Mouse (Mus musculus): ENCODE data around the gene Capn15.

Capn15 gene

GRCm38 (mm10) chr17:25954671-25955070 lies 30.9 kb downstream of the Capn15 start:
- no peak for DNase-seq (ENCODE audit: low spot score)

DNA sequence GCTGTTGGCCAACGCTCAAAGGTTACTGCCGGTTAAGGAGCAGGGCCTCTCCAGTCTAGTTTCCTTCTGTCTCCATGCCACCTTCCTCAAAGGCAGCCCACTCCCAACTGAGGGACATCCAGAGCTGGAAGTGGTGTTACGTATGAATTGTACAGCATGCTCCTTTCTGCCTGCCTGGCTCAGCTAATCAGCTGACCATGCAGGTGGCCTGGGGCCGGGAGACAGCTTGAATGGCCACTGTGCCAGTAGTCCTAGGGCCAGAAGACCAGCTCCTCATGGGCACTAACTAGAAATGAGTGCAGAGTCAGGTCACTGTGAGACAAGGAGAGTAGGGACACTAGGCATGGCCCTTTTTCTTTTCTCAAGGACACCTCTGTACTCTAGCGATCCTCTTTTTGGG lies 32.4 kb downstream of the Capn15 start:
- no peak for DNase-seq (ENCODE audit: low spot score)

- DNase-seq (ENCODE audit: low spot score) = no peak
These were observed 33.6 kb downstream of the Capn15 start, which contains the start of gene A930017K11Rik for GRCm38 (mm10) chr17:25951803-25952623. Gene A930017K11Rik, minus strand, starts transcription at chr17:25952565.

DNA sequence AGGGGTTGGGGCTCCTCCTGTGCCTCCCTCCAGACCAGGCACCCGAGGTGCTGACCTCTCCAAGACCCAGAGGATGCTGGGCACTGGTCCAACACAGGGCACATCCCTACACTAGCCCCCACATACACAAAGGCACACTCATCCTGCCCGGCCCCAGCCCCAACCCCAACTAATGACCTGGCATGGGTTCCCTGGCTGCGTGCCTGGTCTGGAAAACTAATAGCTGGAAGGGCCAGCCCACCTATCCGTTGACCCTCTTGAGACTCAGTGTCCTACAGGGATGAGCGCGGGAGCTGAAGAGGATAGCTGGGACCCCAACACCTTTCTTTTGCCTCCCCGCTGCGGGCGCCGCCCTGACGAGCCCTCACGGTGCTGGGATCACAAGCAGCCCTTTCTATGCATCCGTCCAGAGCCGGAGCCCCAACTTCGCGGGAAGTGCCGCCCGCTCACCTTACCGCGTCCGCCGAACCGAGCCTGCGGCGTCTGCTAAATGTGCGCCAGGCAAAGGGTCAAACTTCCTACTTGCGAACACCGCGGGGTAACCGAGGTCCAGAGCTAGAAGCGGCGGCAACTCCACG lies 34.3 kb downstream of the Capn15 start:
- no peak for DNase-seq (ENCODE audit: low spot score)

DNA sequence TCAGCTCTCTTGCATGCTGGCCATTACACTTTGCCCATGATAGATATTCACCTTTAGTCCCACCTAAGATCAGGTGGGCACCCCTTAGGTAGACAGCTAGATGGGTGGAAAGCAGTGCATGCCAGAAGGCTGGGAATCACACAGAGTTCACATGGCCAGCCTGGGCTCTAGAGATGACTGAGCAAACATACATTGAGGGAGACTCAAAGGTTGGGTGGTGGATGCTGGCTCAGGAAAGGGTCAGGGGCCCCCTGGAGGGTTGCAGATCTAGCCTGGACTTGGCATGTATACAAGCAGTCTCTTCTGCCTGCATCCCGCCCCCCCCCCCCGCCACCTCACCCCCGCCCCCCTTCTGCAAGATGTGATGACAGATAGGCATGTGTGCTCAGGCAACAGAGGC lies 34.9 kb downstream of the Capn15 start:
- no peak for DNase-seq (ENCODE audit: low spot score)

GRCm38 (mm10) chr17:25949981-25950380 lies 35.6 kb downstream of the Capn15 start:
- DNase-seq (ENCODE audit: low spot score) = no peak

GRCm38 (mm10) chr17:25948051-25948450 lies 37.5 kb downstream of the Capn15 start:
- DNase-seq (ENCODE audit: low spot score) = no peak

GRCm38 (mm10) chr17:25947576-25947975 lies 38.0 kb downstream of the Capn15 start:
- DNase-seq (ENCODE audit: low spot score) = no peak

- DNase-seq (ENCODE audit: low spot score) = no peak
These were observed 38.7 kb downstream of the Capn15 start for GRCm38 (mm10) chr17:25946891-25947290.

- DNase-seq (ENCODE audit: low spot score) = no peak
These were observed 39.2 kb downstream of the Capn15 start for GRCm38 (mm10) chr17:25946349-25946748.

GRCm38 (mm10) chr17:25945517-25946155 lies 40.0 kb downstream of the Capn15 start:
- DNase-seq (ENCODE audit: low spot score) = peak; percentile 70

DNA sequence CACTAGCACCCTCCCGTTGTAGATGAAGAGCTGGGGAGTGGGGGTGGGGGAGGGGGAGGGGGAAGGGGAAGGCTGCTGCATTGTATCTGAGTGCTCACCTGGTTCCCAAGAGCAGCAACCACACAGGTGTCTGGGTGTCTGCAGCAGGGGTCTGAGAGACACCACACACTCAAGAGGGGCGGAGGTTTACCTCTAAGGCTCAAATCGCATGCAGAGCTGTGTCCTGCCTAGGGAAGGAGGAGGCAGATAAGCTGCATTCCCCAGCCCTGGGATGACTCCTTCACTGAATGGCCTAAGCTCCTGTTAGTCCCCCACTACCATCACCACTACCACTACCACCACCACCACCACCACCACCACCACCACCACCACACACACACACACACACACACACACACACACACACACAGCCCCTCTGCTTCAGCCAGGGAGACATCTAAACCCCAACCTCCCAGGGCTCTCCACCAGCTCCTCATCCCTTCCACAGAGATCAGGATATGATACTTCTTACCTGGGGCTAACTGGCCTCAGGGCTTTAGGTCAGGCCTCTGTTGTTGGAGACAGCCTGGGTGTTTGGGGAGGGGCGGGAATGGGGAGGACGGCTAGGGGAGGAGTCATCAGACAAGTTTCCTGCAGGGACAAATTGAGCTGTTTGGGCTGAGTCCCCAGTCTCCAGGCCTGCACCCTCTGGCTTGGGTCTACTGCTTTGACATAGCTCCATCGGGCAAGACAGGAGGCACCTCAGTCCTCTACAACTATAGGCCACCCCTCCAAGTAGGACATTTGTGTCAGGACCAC lies 41.0 kb downstream of the Capn15 start, which contains the start of the genes Pigq and Nhlrc4:
Gene Pigq (minus strand): TSS at position 571 of the 798 bp plus-strand sequence.
Gene Nhlrc4 (minus strand): TSS at position 596 of the 798 bp plus-strand sequence.
- no peak for DNase-seq (ENCODE audit: low spot score)

GRCm38 (mm10) chr17:25943769-25944168 lies 41.8 kb downstream of the Capn15 start:
- no peak for DNase-seq (ENCODE audit: low spot score)

GRCm38 (mm10) chr17:25943221-25943620 lies 42.4 kb downstream of the Capn15 start:
- no peak for DNase-seq (ENCODE audit: low spot score)

- DNase-seq (ENCODE audit: low spot score) = no peak
These were observed 42.9 kb downstream of the Capn15 start for GRCm38 (mm10) chr17:25942597-25943151.

- DNase-seq (ENCODE audit: low spot score) = peak; percentile 31
These were observed 43.9 kb downstream of the Capn15 start for GRCm38 (mm10) chr17:25941511-25942241.

- DNase-seq (ENCODE audit: low spot score) = no peak
These were observed 51.1 kb downstream of the Capn15 start for GRCm38 (mm10) chr17:25934526-25934925.

DNA sequence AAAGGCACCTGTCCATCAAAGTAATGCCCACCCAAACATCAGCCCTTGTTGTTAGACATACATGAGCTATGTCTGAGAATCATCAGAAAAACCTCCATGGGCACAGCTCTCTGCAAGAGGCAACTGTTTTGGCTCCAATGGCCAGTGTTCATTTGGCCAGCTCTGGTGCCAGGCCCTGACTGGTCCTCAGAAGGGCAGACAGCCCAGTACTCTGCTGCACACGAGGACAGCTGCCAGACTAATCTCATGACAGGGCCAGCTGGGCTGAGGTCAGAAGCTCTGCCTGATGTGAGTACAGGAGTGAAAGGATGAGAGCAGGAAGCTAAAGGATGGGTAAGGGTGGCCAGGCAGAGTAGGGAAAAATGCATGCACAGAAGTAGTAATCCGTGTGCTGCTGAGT lies 60.2 kb downstream of the Capn15 start:
- DNase-seq (ENCODE audit: low spot score) = no peak

- no peak for DNase-seq (ENCODE audit: low spot score)
These were observed 63.5 kb downstream of the Capn15 start for GRCm38 (mm10) chr17:25922120-25922519.

DNA sequence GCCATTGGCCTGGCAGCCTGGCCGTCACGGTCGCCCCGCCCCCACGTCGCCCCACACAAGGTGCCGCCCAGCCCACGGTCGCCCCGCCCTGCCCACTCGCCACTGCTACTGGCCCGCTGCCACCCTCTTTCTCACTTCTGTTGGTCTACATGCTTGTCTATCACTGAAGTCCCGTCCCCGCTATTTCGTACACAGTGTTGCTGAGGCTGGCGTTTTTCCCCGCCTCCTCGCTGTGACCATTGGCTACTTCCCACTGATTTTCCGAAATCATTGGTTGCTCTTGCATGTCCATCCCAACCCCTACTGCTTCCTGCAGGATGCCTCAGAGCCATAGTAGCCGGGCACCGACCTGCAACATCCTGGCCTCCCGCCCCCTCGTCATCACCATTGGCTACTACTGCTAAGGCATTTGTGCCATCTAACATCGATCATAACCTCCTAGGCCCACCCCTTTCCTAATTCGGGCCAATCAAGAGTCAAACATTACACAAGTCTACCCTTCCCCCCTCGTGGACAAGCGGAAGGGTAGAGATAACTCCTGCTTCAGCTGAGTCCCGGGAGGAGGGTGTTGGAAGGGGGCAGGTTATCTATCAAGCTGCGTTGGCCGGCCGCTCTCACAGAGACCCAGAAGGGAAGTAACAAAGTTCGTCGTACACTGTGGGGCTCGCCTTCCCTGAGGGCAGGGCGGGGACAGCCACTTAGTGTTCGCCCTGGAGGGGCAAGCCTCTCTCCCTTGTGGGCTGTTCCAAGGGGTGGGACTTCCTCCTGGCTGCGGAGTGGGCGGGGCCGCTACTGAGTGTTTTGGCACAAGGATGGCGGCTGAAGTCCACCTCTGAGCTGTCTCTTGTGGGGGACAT lies 65.6 kb downstream of the Capn15 start:
- DNase-seq (ENCODE audit: low spot score) = peak; percentile 100
